Mouse (Mus musculus): ENCODE data around the gene Ffar2. TPM values are rescaled to one million over a fixed set of nuclear protein-coding genes. Genes with fewer than 3 reads are reported as not detected.
"Not testable (repeated sequence)": the region's sequence is repeated elsewhere in the genome, so short reads cannot be mapped to it uniquely, and the experiment has no call there.

The Ffar2 gene
- polyA plus RNA-seq, 1 experiment from 2014 or later: 0.24 TPM

GRCm38 (mm10) chr7:30847934-30848333 lies 24.4 kb upstream of the Ffar2 start:
- ATAC-seq (ENCODE audit: low read depth): no peak
- Histone ChIP-seq H3K9ac (replicated peaks; ENCODE audit: low read depth, low read length) (no peak overlapping the region), H3K9me3 (ENCODE audit: control insufficient read depth, low read length) (no peaks in the 10 kb centered on the region), H3K27me3 (ENCODE audit: control insufficient read depth, insufficient read depth, low read length) (no peaks in the 10 kb centered on the region), H3K27ac (ENCODE audit: low read depth, low read length) (no peak overlapping the region), H3K36me3 (ENCODE audit: control insufficient read depth, insufficient read depth, low read length) (no peaks in the 10 kb centered on the region), H3K4me1 (ENCODE audit: control insufficient read depth, insufficient read depth, low read length) (peaks cover 11% of the 10 kb centered on the region), H3K4me2 (ENCODE audit: low read depth, low read length) (no peak overlapping the region), H3K4me3 (ENCODE audit: low read depth, low read length) (no peak overlapping the region)
- WGBS: 59% methylated on average over 6 of the region's 6 CpGs

DNA sequence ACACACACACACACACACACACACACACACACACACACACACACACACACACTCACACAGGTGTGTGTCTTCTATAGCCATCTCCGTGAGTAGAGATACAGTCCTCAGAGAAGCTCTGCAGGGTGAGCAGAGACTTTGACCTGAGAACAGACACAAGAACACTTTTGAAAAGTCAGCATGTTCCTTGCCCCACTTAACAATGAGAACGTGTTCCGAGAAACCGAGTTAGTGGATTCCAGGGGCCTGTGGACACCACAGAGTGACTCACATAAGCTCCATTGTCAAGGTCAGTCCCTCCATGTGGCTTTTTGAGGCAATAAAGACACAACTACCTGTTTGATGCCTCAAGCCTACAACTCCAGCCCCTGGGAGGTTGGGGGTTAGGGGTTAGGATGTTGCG lies 23.8 kb upstream of the Ffar2 start:
- Histone ChIP-seq H3K4me1 (ENCODE audit: control insufficient read depth, insufficient read depth, low read length) (peaks cover 11% of the 10 kb centered on the region), H3K9ac (replicated peaks; ENCODE audit: low read depth, low read length) (no peak overlapping the region), H3K4me2 (ENCODE audit: low read depth, low read length) (no peak overlapping the region), H3K4me3 (ENCODE audit: low read depth, low read length) (no peak overlapping the region), H3K27me3 (ENCODE audit: control insufficient read depth, insufficient read depth, low read length) (no peaks in the 10 kb centered on the region), H3K36me3 (ENCODE audit: control insufficient read depth, insufficient read depth, low read length) (no peaks in the 10 kb centered on the region), H3K9me3 (ENCODE audit: control insufficient read depth, low read length) (no peaks in the 10 kb centered on the region), H3K27ac (ENCODE audit: low read depth, low read length) (no peak overlapping the region)
- WGBS: 84% methylated on average over 5 of the region's 5 CpGs
- no peak for ATAC-seq (ENCODE audit: low read depth)

DNA sequence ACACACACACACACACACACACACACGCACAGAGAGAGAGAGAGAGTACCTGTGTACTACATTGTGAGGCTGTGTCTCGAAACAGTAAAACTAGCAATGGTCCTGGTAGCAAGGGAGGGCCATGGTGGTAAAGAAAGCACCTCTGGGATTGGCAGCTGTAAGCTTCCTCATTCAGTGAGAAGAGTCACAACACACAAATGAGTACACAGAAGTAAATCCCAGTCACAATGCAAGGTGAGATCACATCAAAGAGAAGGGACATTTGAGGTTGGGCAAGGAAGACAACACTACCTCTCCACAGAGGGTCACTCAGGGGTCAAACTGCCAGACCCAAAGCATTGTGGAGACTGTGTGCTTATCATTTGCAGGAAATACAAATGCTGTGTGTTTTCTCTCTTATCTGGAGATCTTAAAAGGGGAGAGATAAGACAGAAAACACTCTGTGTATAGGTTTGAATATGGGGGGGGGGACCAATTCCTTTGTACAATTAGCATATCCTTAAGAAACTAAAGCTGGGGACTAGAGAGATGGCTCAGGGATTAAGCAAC lies 23.0 kb upstream of the Ffar2 start:
- WGBS: 76% methylated on average over 2 of the region's 2 CpGs
- Histone ChIP-seq H3K36me3 (ENCODE audit: control insufficient read depth, insufficient read depth, low read length) (no peaks in the 10 kb centered on the region), H3K9ac (replicated peaks; ENCODE audit: low read depth, low read length) (no peak overlapping the region), H3K9me3 (ENCODE audit: control insufficient read depth, low read length) (no peaks in the 10 kb centered on the region), H3K4me2 (ENCODE audit: low read depth, low read length) (no peak overlapping the region), H3K27ac (ENCODE audit: low read depth, low read length) (no peak overlapping the region), H3K4me3 (ENCODE audit: low read depth, low read length) (no peak overlapping the region), H3K4me1 (ENCODE audit: control insufficient read depth, insufficient read depth, low read length) (peaks cover 11% of the 10 kb centered on the region), H3K27me3 (ENCODE audit: control insufficient read depth, insufficient read depth, low read length) (no peaks in the 10 kb centered on the region)
- ATAC-seq (ENCODE audit: low read depth): no peak

- no peaks in the 10 kb centered on the region for H3K9me3 ChIP-seq (ENCODE audit: control insufficient read depth, low read length)
- no peaks in the 10 kb centered on the region for H3K36me3 ChIP-seq (ENCODE audit: control insufficient read depth, insufficient read depth, low read length)
- no peak overlapping the region for H3K4me2 ChIP-seq (ENCODE audit: low read depth, low read length)
- no peak overlapping the region for H3K4me3 ChIP-seq (ENCODE audit: low read depth, low read length)
- 9% methylated on average over 7 of the region's 7 CpGs for WGBS
- H3K27ac ChIP-seq (ENCODE audit: low read depth, low read length): peak overlapping the region; percentile 66
- ATAC-seq (ENCODE audit: low read depth): peak; percentile 85
- no peak overlapping the region for H3K9ac ChIP-seq (replicated peaks; ENCODE audit: low read depth, low read length)
- H3K27me3 ChIP-seq (ENCODE audit: control insufficient read depth, insufficient read depth, low read length): no peaks in the 10 kb centered on the region
- peaks cover 11% of the 10 kb centered on the region for H3K4me1 ChIP-seq (ENCODE audit: control insufficient read depth, insufficient read depth, low read length)
Measured at GRCm38 (mm10) chr7:30844676-30845297, 21.2 kb upstream of the Ffar2 start.

DNA sequence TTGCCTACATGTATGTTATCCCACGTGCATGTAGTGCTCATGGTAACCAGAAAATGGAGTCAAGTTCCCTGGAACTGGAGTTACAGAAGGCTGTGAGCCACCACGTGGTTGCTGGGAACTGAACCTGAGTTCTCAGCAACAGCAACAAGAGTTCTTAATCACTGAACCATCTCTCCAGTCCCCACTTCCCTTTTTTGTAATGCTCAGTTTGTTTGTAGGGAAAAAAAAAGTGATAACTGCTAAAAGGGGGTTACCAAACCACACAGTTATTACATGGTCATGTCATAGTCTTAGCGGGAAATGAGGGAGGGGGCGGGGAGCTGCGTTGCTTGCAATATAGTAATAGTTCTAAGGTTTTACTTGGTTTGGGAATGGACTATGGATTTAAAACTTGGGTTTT lies 18.5 kb upstream of the Ffar2 start:
- WGBS: 88% methylated on average over 5 of the region's 5 CpGs
- Histone ChIP-seq H3K4me2 (ENCODE audit: low read depth, low read length) (no peak overlapping the region), H3K36me3 (ENCODE audit: control insufficient read depth, insufficient read depth, low read length) (no peaks in the 10 kb centered on the region), H3K27ac (ENCODE audit: low read depth, low read length) (no peak overlapping the region), H3K9ac (replicated peaks; ENCODE audit: low read depth, low read length) (no peak overlapping the region), H3K4me1 (ENCODE audit: control insufficient read depth, insufficient read depth, low read length) (peaks cover 11% of the 10 kb centered on the region), H3K27me3 (ENCODE audit: control insufficient read depth, insufficient read depth, low read length) (no peaks in the 10 kb centered on the region), H3K4me3 (ENCODE audit: low read depth, low read length) (no peak overlapping the region), H3K9me3 (ENCODE audit: control insufficient read depth, low read length) (no peaks in the 10 kb centered on the region)
- ATAC-seq (ENCODE audit: low read depth): no peak

DNA sequence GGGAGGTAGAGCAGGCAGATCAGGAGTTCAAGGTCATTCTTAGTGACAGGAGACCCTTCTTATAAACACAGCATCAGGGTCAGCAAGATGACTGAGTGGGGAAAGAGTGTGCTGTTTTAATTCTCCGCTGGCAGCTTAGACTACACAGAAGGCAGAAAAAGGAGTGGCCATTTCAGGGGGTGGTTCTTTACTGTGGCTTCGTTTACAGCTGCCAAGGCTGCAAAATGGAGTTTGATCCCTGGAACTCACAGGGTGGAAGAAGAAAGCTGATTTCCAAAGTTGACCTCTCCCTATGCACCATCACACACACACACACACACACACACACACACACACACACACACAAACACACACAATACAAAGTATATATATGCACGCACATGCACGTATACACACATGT lies 17.8 kb upstream of the Ffar2 start:
- 75% methylated on average over 4 of the region's 4 CpGs for WGBS
- Histone ChIP-seq H3K9ac (replicated peaks; ENCODE audit: low read depth, low read length) (no peak overlapping the region), H3K4me3 (ENCODE audit: low read depth, low read length) (no peak overlapping the region), H3K4me2 (ENCODE audit: low read depth, low read length) (no peak overlapping the region), H3K36me3 (ENCODE audit: control insufficient read depth, insufficient read depth, low read length) (no peaks in the 10 kb centered on the region), H3K4me1 (ENCODE audit: control insufficient read depth, insufficient read depth, low read length) (peaks cover 11% of the 10 kb centered on the region), H3K27ac (ENCODE audit: low read depth, low read length) (no peak overlapping the region), H3K9me3 (ENCODE audit: control insufficient read depth, low read length) (no peaks in the 10 kb centered on the region), H3K27me3 (ENCODE audit: control insufficient read depth, insufficient read depth, low read length) (no peaks in the 10 kb centered on the region)
- ATAC-seq (ENCODE audit: low read depth): no peak

GRCm38 (mm10) chr7:30840306-30840705 lies 16.7 kb upstream of the Ffar2 start:
- H3K4me1 ChIP-seq (ENCODE audit: control insufficient read depth, insufficient read depth, low read length): peaks cover 11% of the 10 kb centered on the region
- ATAC-seq (ENCODE audit: low read depth): no peak
- H3K9me3 ChIP-seq (ENCODE audit: control insufficient read depth, low read length): no peaks in the 10 kb centered on the region
- H3K27me3 ChIP-seq (ENCODE audit: control insufficient read depth, insufficient read depth, low read length): no peaks in the 10 kb centered on the region
- H3K27ac ChIP-seq (ENCODE audit: low read depth, low read length): no peak overlapping the region
- H3K4me3 ChIP-seq (ENCODE audit: low read depth, low read length): no peak overlapping the region
- no peaks in the 10 kb centered on the region for H3K36me3 ChIP-seq (ENCODE audit: control insufficient read depth, insufficient read depth, low read length)
- 87% methylated on average over 3 of the region's 3 CpGs for WGBS
- no peak overlapping the region for H3K9ac ChIP-seq (replicated peaks; ENCODE audit: low read depth, low read length)
- H3K4me2 ChIP-seq (ENCODE audit: low read depth, low read length): no peak overlapping the region

GRCm38 (mm10) chr7:30837277-30837676 lies 13.7 kb upstream of the Ffar2 start:
- no peaks in the 10 kb centered on the region for H3K36me3 ChIP-seq (ENCODE audit: control insufficient read depth, insufficient read depth, low read length)
- H3K27ac ChIP-seq (ENCODE audit: low read depth, low read length): no peak overlapping the region
- H3K9me3 ChIP-seq (ENCODE audit: control insufficient read depth, low read length): no peaks in the 10 kb centered on the region
- no peaks in the 10 kb centered on the region for H3K27me3 ChIP-seq (ENCODE audit: control insufficient read depth, insufficient read depth, low read length)
- H3K4me1 ChIP-seq (ENCODE audit: control insufficient read depth, insufficient read depth, low read length): no peaks in the 10 kb centered on the region
- no peak for ATAC-seq (ENCODE audit: low read depth)
- H3K4me3 ChIP-seq (ENCODE audit: low read depth, low read length): no peak overlapping the region
- no peak overlapping the region for H3K4me2 ChIP-seq (ENCODE audit: low read depth, low read length)
- no peak overlapping the region for H3K9ac ChIP-seq (replicated peaks; ENCODE audit: low read depth, low read length)

- not testable (repeated sequence) for H3K36me3 ChIP-seq (ENCODE audit: control insufficient read depth, insufficient read depth, low read length); H3K4me2 ChIP-seq (ENCODE audit: low read depth, low read length)
- WGBS: 47% methylated on average over 8 of the region's 11 CpGs
Measured at GRCm38 (mm10) chr7:30832684-30833083, 9.1 kb upstream of the Ffar2 start.

More at GRCm38 (mm10) chr7:30832684-30833083, 9.1 kb upstream of the Ffar2 start:
- H3K4me1 ChIP-seq (ENCODE audit: control insufficient read depth, insufficient read depth, low read length); H3K27me3 ChIP-seq (ENCODE audit: control insufficient read depth, insufficient read depth, low read length); H3K4me3 ChIP-seq (ENCODE audit: low read depth, low read length); H3K9ac ChIP-seq (replicated peaks; ENCODE audit: low read depth, low read length); ATAC-seq (ENCODE audit: low read depth); H3K9me3 ChIP-seq (ENCODE audit: control insufficient read depth, low read length); H3K27ac ChIP-seq (ENCODE audit: low read depth, low read length): not testable (repeated sequence)

Data from neural tube, embryonic 14.5 days (tissue).